Mouse (Mus musculus) testis, adult 2 months (tissue): Measurements from ENCODE around the gene Wbp1. TPM values are rescaled to one million over a fixed set of nuclear protein-coding genes. Genes with fewer than 3 reads are reported as not detected.
"Not testable (repeated sequence)": the region's sequence is repeated elsewhere in the genome, so short reads cannot be mapped to it uniquely, and the experiment has no call there.

ENCODE experiments used
- H3K27ac ChIP-seq: fragments of 200-500 bp; 2 replicates; pipeline ENCODE4 v1.5.1; 2012; ENCODE audit warnings: low read depth, low read length; ENCODE audit not compliant: control insufficient read depth, insufficient read depth
- H3K27me3 ChIP-seq: fragments of 200-500 bp; 2 replicates; pipeline ENCODE4 v1.6.1; 2012; ENCODE audit warnings: mild to moderate bottlenecking, low read length, moderate library complexity; ENCODE audit not compliant: control insufficient read depth, insufficient read depth
- H3K36me3 ChIP-seq: fragments of 200-500 bp; 2 replicates; pipeline ENCODE4 v1.6.1; 2012; ENCODE audit warnings: mild to moderate bottlenecking, low read length; ENCODE audit not compliant: control insufficient read depth, insufficient read depth
- H3K4me1 ChIP-seq: fragments of 200-500 bp; 2 replicates; pipeline ENCODE4 v1.6.1; 2012; ENCODE audit warnings: low read length; ENCODE audit not compliant: control insufficient read depth, insufficient read depth
- H3K4me3 ChIP-seq: fragments of 200-500 bp; 2 replicates; pipeline ENCODE4 v1.5.1; 2012; ENCODE audit warnings: low read depth, mild to moderate bottlenecking, low read length, moderate library complexity, mixed read lengths; ENCODE audit not compliant: control insufficient read depth
- CTCF ChIP-seq: fragments of 200-500 bp; IDR thresholded peaks from 2 replicates; pipeline ENCODE4 v1.5.1; 2012; ENCODE audit warnings: low read depth, mild to moderate bottlenecking, inconsistent platforms, low read length, moderate library complexity; ENCODE audit not compliant: control insufficient read depth, insufficient read depth, insufficient replicate concordance
- POLR2A ChIP-seq: fragments of 200-500 bp; IDR thresholded peaks from 2 replicates; pipeline ENCODE4 v1.6.1; 2012; ENCODE audit warnings: low read depth, mild to moderate bottlenecking, inconsistent platforms, low read length, moderate library complexity; ENCODE audit not compliant: control insufficient read depth
- polyA plus RNA-seq: library from polyadenylated mRNA; depleted of rRNA; stranded (reverse); fragments of >200 nt; gene quantifications from 2 replicates; pipeline ENCODE4 v1.2.3, GENCODE M21; 2012

Gene Wbp1
- polyA plus RNA-seq, 1 experiment, result 53.0 TPM

- peak overlapping the region; percentile 72 for H3K4me3 ChIP-seq
- peaks cover 20% of the 10 kb centered on the region for H3K4me1 ChIP-seq
- no peaks in the 10 kb centered on the region; the same call in 1 of the 2 replicates for H3K36me3 ChIP-seq
- no peak overlapping the region for H3K27ac ChIP-seq
- peak; percentile 45; the same call in 1 of the 2 replicates for TF ChIP-seq CTCF
- no peak for TF ChIP-seq POLR2A
- H3K27me3 ChIP-seq, result no peaks in the 10 kb centered on the region
Measured at GRCm38 (mm10) chr6:83162701-83163100, 41.3 kb upstream of the Wbp1 start.

- H3K4me1 ChIP-seq, result peaks cover 20% of the 10 kb centered on the region
- H3K27me3 ChIP-seq, result no peaks in the 10 kb centered on the region
- H3K4me3 ChIP-seq, result peak overlapping the region; percentile 72
- no peak overlapping the region for H3K27ac ChIP-seq
- H3K36me3 ChIP-seq, result no peaks in the 10 kb centered on the region; the same call in 1 of the 2 replicates
- no peak for TF ChIP-seq CTCF
- TF ChIP-seq POLR2A, result no peak
Measured at GRCm38 (mm10) chr6:83161921-83162641, 40.7 kb upstream of the Wbp1 start.

GRCm38 (mm10) chr6:83161442-83161841 is 40.1 kb upstream of the Wbp1 start:
- peaks cover 20% of the 10 kb centered on the region for H3K4me1 ChIP-seq
- no peaks in the 10 kb centered on the region; the same call in 1 of the 2 replicates for H3K36me3 ChIP-seq
- no peak for TF ChIP-seq POLR2A
- TF ChIP-seq CTCF, result 0 out of 2 replicates have a peak, but pooled peaks have one; percentile 4
- H3K27me3 ChIP-seq, result no peaks in the 10 kb centered on the region
- no peak overlapping the region for H3K27ac ChIP-seq
- H3K4me3 ChIP-seq, result peak overlapping the region; percentile 72

GRCm38 (mm10) chr6:83159456-83159855 is 38.1 kb upstream of the Wbp1 start:
- Histone ChIP-seq H3K4me1 (peaks cover 23% of the 10 kb centered on the region), H3K4me3 (peak overlapping the region; percentile 53; the same call in 1 of the 2 replicates)
- H3K27me3 ChIP-seq, H3K36me3 ChIP-seq, H3K27ac ChIP-seq: not testable (repeated sequence)

- H3K36me3 ChIP-seq, result no peaks in the 10 kb centered on the region
- H3K27me3 ChIP-seq, result no peaks in the 10 kb centered on the region
- H3K4me3 ChIP-seq, result peak within 1 kb of the TSS; percentile 98
- H3K27ac ChIP-seq, result peak within 1 kb of the TSS; percentile 96
- H3K4me1 ChIP-seq, result peaks cover 8% of the 10 kb centered on the region; the same call in 1 of the 2 replicates
- TF ChIP-seq POLR2A, result peak; percentile 85
- TF ChIP-seq CTCF, result no peak
Measured at GRCm38 (mm10) chr6:83156259-83156684, 34.9 kb upstream of the Wbp1 start, which contains the start of the genes Wdr54 and 1700003E16Rik. Gene Wdr54, minus strand, starts transcription at chr6:83156397. Gene 1700003E16Rik, plus strand, starts transcription at chr6:83156404.

- Histone ChIP-seq H3K36me3 (no peaks in the 10 kb centered on the region), H3K4me1 (peaks cover 6% of the 10 kb centered on the region; the same call in 1 of the 2 replicates), H3K4me3 (peak overlapping the region; percentile 98), H3K27me3 (no peaks in the 10 kb centered on the region), H3K27ac (peak overlapping the region; percentile 50)
- TF ChIP-seq CTCF (no peak), POLR2A (no peak)
Measured at GRCm38 (mm10) chr6:83155552-83156238, 34.3 kb upstream of the Wbp1 start.

GRCm38 (mm10) chr6:83153485-83153884 is 32.1 kb upstream of the Wbp1 start:
- TF ChIP-seq CTCF (no peak), POLR2A (no peak)
- no peak overlapping the region for H3K27ac ChIP-seq

More at GRCm38 (mm10) chr6:83153485-83153884, 32.1 kb upstream of the Wbp1 start:
- H3K27me3 ChIP-seq, result no peaks in the 10 kb centered on the region
- H3K4me1 ChIP-seq, result peaks cover 6% of the 10 kb centered on the region; the same call in 1 of the 2 replicates
- H3K4me3 ChIP-seq, result no peak overlapping the region
- H3K36me3 ChIP-seq, result no peaks in the 10 kb centered on the region
